Mouse (Mus musculus): ENCODE measurements around the gene Caap1. TPM values are rescaled to one million over a fixed set of nuclear protein-coding genes. Genes with fewer than 3 reads are reported as not detected.

The Caap1 gene
- total RNA-seq (2021) = 10 to 100 TPM in 1 of 2 experiments, 1 to 10 TPM in 1; 9.8 to 11.5 TPM
- long read RNA-seq, experiment 1, transcript Caap1-201 (6 exons, 2,107 nt) = major isoform, 14 of 16 reads
- long read RNA-seq, experiment 1, partial matches to known transcripts = 0 of 16 reads
- long read RNA-seq, experiment 1, other reads (novel, unspliced or antisense) = 2 of 16 reads
- long read RNA-seq, experiment 2, transcript Caap1-201 (6 exons, 2,107 nt) = major isoform, 10 of 20 reads
- long read RNA-seq, experiment 2, partial matches to known transcripts = 1 of 20 reads
- long read RNA-seq, experiment 2, other reads (novel, unspliced or antisense) = 9 of 20 reads

GRCm38 (mm10) chr4:94556265-94557054 is at the start of gene Caap1, which contains the start of gene Gm10306:
TSS of gene Caap1 (minus strand) at chr4:94556796.
TSS of gene Gm10306 (plus strand) at chr4:94556546.
- H3K27ac ChIP-seq = peak within 1 kb of the TSS; percentile 89
- intact Hi-C loops (cut with DNase I) = loop anchor here (5.0 kb wide), 1 partner anchor 46 kb away; the partner anchor contains the start of gene Plaa
- DNase-seq (ENCODE audit: extremely low spot score in 1 of 2, low spot score in 2 of 2) = peak; percentile 94 to 97
- no peak for TF ChIP-seq CTCF (IDR thresholded peaks at IDR 0.05)
- H3K4me3 ChIP-seq = peak within 1 kb of the TSS; percentile 93

DNA sequence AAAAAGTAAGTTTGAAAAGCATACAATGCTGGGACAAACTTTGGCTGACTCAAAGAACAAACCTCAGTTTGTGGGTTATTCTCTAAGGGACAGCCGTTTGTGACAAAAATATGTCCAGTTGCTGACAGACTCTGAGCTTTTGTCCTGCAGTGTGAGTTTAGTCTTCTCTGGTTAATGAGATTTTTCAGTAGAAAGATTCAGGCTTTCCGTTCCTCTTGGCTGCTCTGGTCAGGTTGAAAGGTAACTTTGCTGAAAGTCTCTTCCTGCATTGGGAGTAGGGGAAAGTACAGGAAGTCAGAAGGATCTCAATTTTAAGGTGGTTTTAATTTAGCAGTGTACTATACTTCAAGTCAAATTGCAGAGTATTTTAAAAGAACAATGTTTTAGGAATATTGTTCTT is 49.0 kb upstream of the Caap1 start:
- no peak overlapping the region for H3K27ac ChIP-seq
- DNase-seq (ENCODE audit: extremely low spot score in 1 of 2, low spot score in 2 of 2) = no peak
- intact Hi-C loops (cut with DNase I) = no loop called here
- no peak for TF ChIP-seq CTCF (IDR thresholded peaks at IDR 0.05)
- no peak overlapping the region for H3K4me3 ChIP-seq

DNA sequence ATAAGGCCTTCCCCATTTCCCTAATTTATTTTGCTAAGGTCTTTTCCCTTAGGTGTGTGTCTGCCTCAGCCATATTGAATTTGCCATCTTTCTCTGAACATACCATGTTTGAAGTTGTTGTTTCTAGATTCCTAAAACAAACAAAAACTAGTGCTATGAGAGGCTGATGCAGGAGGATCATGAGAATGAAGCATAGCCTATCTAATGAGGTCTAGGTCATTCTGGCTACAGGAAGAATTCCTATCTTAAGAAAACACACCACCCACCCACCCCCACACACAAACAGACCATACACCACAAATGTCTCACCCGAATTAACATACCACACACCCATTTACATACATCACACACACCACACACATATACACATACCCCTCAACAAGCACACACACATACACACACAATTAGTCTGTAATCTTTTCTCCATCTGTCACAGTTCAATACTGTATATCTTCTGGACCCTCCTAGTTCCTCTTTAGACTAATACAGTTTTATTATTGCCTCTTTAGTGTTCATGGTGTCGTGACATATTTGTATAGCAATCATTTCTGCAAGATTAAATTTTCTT is 47.9 kb upstream of the Caap1 start:
- DNase-seq (ENCODE audit: extremely low spot score in 1 of 2, low spot score in 2 of 2) = no peak
- intact Hi-C loops (cut with DNase I) = loop anchor here (5.0 kb wide), 1 partner anchor 47 kb away; the partner anchor contains the start of genes Caap1 and Gm10306
- no peak overlapping the region for H3K4me3 ChIP-seq
- no peak for TF ChIP-seq CTCF (IDR thresholded peaks at IDR 0.05)
- H3K27ac ChIP-seq = no peak overlapping the region

DNA sequence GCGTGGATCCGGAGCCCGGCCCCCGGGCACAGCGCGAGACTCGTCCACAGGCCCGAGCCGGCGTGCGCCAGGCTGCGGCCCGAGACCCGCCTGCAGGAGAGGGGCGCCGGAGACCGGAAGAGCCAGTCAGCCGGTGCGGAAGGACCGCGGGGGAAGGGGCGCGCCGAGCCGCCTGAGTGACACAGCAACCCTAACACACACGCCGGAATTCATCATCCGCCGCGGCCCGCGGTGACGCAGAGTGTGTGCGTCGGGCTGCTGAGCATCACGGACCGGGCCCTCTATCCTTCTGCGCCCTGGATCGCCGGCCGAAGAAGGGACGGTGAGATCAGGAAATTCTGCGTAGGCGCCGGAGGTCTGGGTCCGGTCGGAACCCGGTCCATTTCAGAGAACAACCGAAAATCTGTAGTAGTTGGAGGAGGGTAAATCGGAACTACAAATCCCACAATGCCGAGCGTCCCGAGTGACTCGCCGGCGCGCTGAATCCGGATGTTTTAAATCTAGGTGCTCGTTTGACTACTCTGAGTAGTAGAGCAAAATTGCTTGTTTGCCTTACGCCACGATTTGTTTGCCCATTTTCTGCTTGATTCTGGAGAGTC is 46.5 kb upstream of the Caap1 start, which contains the start of gene Plaa:
Gene Plaa, minus strand, starts transcription at position 214 of the 599 bp plus-strand sequence.
- intact Hi-C loops (cut with DNase I) = loop anchor here (1.0 to 5.0 kb wide), 2 partner anchors 11 to 46 kb away; partner anchors contain the start of genes Caap1, Gm10306 and Ift74
- Histone ChIP-seq H3K4me3 (peak within 1 kb of the TSS; percentile 100), H3K27ac (peak within 1 kb of the TSS; percentile 97)
- no peak; the same call in 1 of the 2 replicates for TF ChIP-seq CTCF (IDR thresholded peaks at IDR 0.05)
- peak; percentile 93 to 94 for DNase-seq (ENCODE audit: extremely low spot score in 1 of 2, low spot score in 2 of 2)

- intact Hi-C loops (cut with DNase I) = loop anchor here (1.0 to 5.0 kb wide), 2 partner anchors 12 to 45 kb away; partner anchors contain the start of genes Caap1, Gm10306 and Ift74
- no peak for TF ChIP-seq CTCF (IDR thresholded peaks at IDR 0.05)
- Histone ChIP-seq H3K27ac (peak overlapping the region; percentile 97), H3K4me3 (peak overlapping the region; percentile 100)
- no peak for DNase-seq (ENCODE audit: extremely low spot score in 1 of 2, low spot score in 2 of 2)
Observed at GRCm38 (mm10) chr4:94602496-94603030, 46.0 kb upstream of the Caap1 start.

DNA sequence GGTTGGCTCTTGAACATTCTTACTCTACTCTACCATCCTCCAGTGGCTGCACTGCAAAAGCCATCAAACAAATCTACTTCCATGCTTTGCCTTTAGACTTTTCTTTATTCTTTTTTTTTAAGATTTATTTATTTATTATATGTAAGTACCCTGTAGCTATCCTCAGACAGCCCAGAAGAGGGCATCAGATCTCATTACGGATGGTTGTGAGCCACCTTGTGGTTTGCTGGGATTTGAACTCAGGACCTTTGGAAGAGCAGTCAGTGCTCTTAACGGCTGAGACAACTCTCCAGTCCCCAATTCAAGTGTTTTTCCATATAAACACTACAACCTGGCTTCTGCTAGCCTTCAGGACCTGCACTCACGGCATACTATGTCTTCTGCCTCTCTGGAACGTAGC is 44.8 kb upstream of the Caap1 start:
- Histone ChIP-seq H3K27ac (no peak overlapping the region), H3K4me3 (no peak overlapping the region)
- no peak for DNase-seq (ENCODE audit: extremely low spot score in 1 of 2, low spot score in 2 of 2)
- peak; percentile 27; the same call in 1 of the 2 replicates for TF ChIP-seq CTCF (IDR thresholded peaks at IDR 0.05)
- intact Hi-C loops (cut with DNase I) = loop anchor here (5.0 kb wide), 1 partner anchor 44 kb away; the partner anchor contains the start of genes Caap1 and Gm10306

- DNase-seq (ENCODE audit: extremely low spot score in 1 of 2, low spot score in 2 of 2) = no peak
- no peak for TF ChIP-seq CTCF (IDR thresholded peaks at IDR 0.05)
- no peak overlapping the region for H3K27ac ChIP-seq
- H3K4me3 ChIP-seq = no peak overlapping the region
- intact Hi-C loops (cut with DNase I) = no loop called here
Observed at GRCm38 (mm10) chr4:94592709-94593108, 36.1 kb upstream of the Caap1 start.

- DNase-seq (ENCODE audit: extremely low spot score in 1 of 2, low spot score in 2 of 2) = no peak
Observed at GRCm38 (mm10) chr4:94591765-94592381, 35.3 kb upstream of the Caap1 start.

DNA sequence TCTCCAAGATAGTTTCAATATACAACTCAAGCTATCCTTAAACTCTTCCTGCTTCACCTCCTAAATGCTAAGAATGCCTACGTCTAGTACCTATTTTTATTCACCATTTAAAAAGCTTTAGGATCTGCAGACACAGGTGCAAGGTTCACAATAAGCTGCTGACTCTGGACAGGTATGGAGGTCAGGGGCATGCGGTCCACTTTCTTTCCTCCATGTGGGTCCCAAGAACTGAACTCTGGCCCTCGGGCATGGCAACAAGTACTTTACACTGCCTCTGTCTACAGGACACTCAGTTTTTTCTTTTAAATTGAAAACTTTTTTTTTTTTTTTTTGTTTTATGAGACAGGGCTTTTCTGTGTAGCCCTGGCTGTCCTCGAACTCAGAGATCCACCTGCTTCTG is 16.1 kb upstream of the Caap1 start:
- no peak for TF ChIP-seq CTCF (IDR thresholded peaks at IDR 0.05)
- H3K4me3 ChIP-seq = no peak overlapping the region
- intact Hi-C loops (cut with DNase I) = no loop called here
- no peak overlapping the region for H3K27ac ChIP-seq
- DNase-seq (ENCODE audit: extremely low spot score in 1 of 2, low spot score in 2 of 2) = no peak

More at GRCm38 (mm10) chr4:94591765-94592381, 35.3 kb upstream of the Caap1 start:
- Histone ChIP-seq H3K4me3 (no peak overlapping the region), H3K27ac (no peak overlapping the region)
- intact Hi-C loops (cut with DNase I) = no loop called here
- no peak for TF ChIP-seq CTCF (IDR thresholded peaks at IDR 0.05)

DNA sequence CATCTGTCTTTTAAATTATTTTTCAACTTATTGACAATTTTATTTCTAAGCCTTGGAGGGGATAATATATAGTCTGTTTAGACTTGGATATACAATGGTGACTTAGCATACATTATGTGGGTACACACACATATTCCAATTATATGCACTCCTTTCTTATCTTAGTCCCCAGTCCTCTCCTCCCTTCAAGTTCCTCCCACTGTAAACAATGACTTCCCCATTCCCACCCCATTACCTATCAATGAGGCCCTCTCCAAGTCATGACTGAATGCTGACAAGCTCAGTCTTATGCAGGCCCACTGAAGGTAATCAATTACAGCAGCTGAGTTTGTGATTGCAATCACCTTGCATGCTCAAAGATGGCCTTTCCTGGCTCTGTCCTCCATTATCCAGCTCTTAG is 7.7 kb upstream of the Caap1 start:
- no peak for DNase-seq (ENCODE audit: extremely low spot score in 1 of 2, low spot score in 2 of 2)
- TF ChIP-seq CTCF (IDR thresholded peaks at IDR 0.05) = no peak
- no peak overlapping the region for H3K4me3 ChIP-seq
- no peak overlapping the region for H3K27ac ChIP-seq
- intact Hi-C loops (cut with DNase I) = no loop called here

Measured in left cerebral cortex, adult 2 months (tissue).